Mouse (Mus musculus) central nervous system, embryonic 18 days (tissue): ENCODE data around the gene Vmn1r62. TPM values are rescaled to one million over a fixed set of nuclear protein-coding genes. Genes with fewer than 3 reads are reported as not detected.

Experiments used
- polyA plus RNA-seq: library from polyadenylated mRNA; depleted of rRNA; stranded (reverse); fragments of >200 nt; gene quantifications from 2 replicates; pipeline ENCODE4 v1.2.3, GENCODE M21; 2012; rRNA removed

Vmn1r62 gene
- not detected in 2 replicates for polyA plus RNA-seq

GRCm38 (mm10) chr7:5673331-5673730, at the start of gene Vmn1r62:
Vmn1r62 (plus strand) TSS chr7:5673631.

Other genes with a start within 250 kb of the Vmn1r62 start
- gene Vmn1r59, start 216.9 kb upstream of the Vmn1r62 start, polyA plus RNA-seq: not detected in 2 replicates
- gene Vmn2r28, start 179.7 kb upstream of the Vmn1r62 start, polyA plus RNA-seq: not detected in 2 replicates
- not detected in 2 replicates for gene Vmn1r60, start 126.3 kb upstream of the Vmn1r62 start, polyA plus RNA-seq
- not detected in 2 replicates for gene Vmn1r61, start 60.3 kb upstream of the Vmn1r62 start, polyA plus RNA-seq
- not detected in 2 replicates for gene Vmn1r63, start 131.8 kb downstream of the Vmn1r62 start, polyA plus RNA-seq
- not detected in 2 replicates for gene Vmn1r64, start 210.9 kb downstream of the Vmn1r62 start, polyA plus RNA-seq